Mouse (Mus musculus) heart, embryonic 11.5 days (tissue): ENCODE data around the gene Pde4d. TPM values are rescaled to one million over a fixed set of nuclear protein-coding genes. Genes with fewer than 3 reads are reported as not detected.

Experiments
- ATAC-seq: fragments of 200-750 bp; cut with Nextera tagmentation; replicated peaks from 2 replicates; pipeline ENCODE4 v1.8.0; 2017; ENCODE audit warnings: moderate library complexity; ENCODE audit not compliant: insufficient number of reproducible peaks, low FRiP score, low TSS enrichment
- H3K27ac ChIP-seq: fragments of 300-500 bp; sonication (generic); 2 replicates; pipeline ENCODE4 v1.5.1; 2014; ENCODE audit warnings: mild to moderate bottlenecking, low read depth, low read length
- H3K27me3 ChIP-seq: fragments of 300-500 bp; sonication (generic); 2 replicates; pipeline ENCODE4 v1.6.1; 2014; ENCODE audit warnings: mild to moderate bottlenecking, low read length, mixed read lengths; ENCODE audit not compliant: control insufficient read depth, insufficient read depth
- H3K36me3 ChIP-seq: fragments of 300-500 bp; sonication (generic); 2 replicates; pipeline ENCODE4 v1.6.1; 2014; ENCODE audit warnings: mild to moderate bottlenecking, low read length, moderate library complexity, mixed read lengths; ENCODE audit not compliant: control insufficient read depth, insufficient read depth
- H3K4me1 ChIP-seq: fragments of 300-500 bp; sonication (generic); 2 replicates; pipeline ENCODE4 v1.6.1; 2014; ENCODE audit warnings: low read length; ENCODE audit not compliant: control insufficient read depth, insufficient read depth
- H3K4me2 ChIP-seq: fragments of 300-500 bp; sonication (generic); 2 replicates; pipeline ENCODE4 v1.6.1; 2014; ENCODE audit warnings: mild to moderate bottlenecking, moderate library complexity
- H3K4me3 ChIP-seq: fragments of 300-500 bp; sonication (generic); 2 replicates; pipeline ENCODE4 v1.5.1; 2014; ENCODE audit warnings: low read depth, low read length
- H3K9ac ChIP-seq: fragments of 300-500 bp; sonication (generic); 2 replicates; pipeline ENCODE4 v1.6.1; 2014; ENCODE audit warnings: mild to moderate bottlenecking, low read depth, low read length, moderate library complexity
- H3K9me3 ChIP-seq: fragments of 300-500 bp; sonication (generic); replicated peaks from 2 replicates; pipeline ENCODE4 v1.6.1; 2016; ENCODE audit warnings: low read length; ENCODE audit not compliant: control insufficient read depth
- WGBS: fragments of 180-500 bp; shearing (Covaris S2); extraction: QIAGEN DNeasy Blood & Tissue Kit; methylation state at CpG from one replicate; pipeline ENCODE4 v1.1.7; 2014; ENCODE audit not compliant: insufficient replicate concordance; 5-methylcytosine and 5-hydroxymethylcytosine counted together
- polyA plus RNA-seq: library from polyadenylated mRNA; unstranded; fragments of >200 nt; fragmentation: Nextera tagmentation; extraction: Ambion mirVana; gene quantifications from 2 replicates; pipeline ENCODE4 v1.2.1, GENCODE M21; 2014

Pde4d gene
- polyA plus RNA-seq, 1 experiment from 2014 or later: 27.8 TPM

GRCm38 (mm10) chr13:109548771-109549555, 1099.2 kb downstream of the Pde4d start:
- H3K9ac ChIP-seq: no peak overlapping the region
- no peaks in the 10 kb centered on the region for H3K27me3 ChIP-seq
- 75% methylated on average over 11 of the region's 11 CpGs for WGBS
- no peak overlapping the region for H3K4me3 ChIP-seq
- no peak overlapping the region for H3K4me2 ChIP-seq
- ATAC-seq: no peak
- no peak overlapping the region for H3K27ac ChIP-seq
- H3K4me1 ChIP-seq: no peaks in the 10 kb centered on the region
- no peaks in the 10 kb centered on the region for H3K9me3 ChIP-seq
- no peaks in the 10 kb centered on the region for H3K36me3 ChIP-seq

- Histone ChIP-seq H3K9me3 (no peaks in the 10 kb centered on the region), H3K4me1 (no peaks in the 10 kb centered on the region), H3K27ac (no peak overlapping the region), H3K4me2 (no peak overlapping the region), H3K27me3 (no peaks in the 10 kb centered on the region), H3K9ac (no peak overlapping the region), H3K36me3 (no peaks in the 10 kb centered on the region), H3K4me3 (no peak overlapping the region)
- no peak for ATAC-seq
- WGBS: 59% methylated on average over 3 of the region's 3 CpGs
Observed at GRCm38 (mm10) chr13:109551836-109552235, 1102.1 kb downstream of the Pde4d start.

GRCm38 (mm10) chr13:109555513-109555912, 1105.8 kb downstream of the Pde4d start:
- no peaks in the 10 kb centered on the region for H3K4me1 ChIP-seq
- no peak overlapping the region for H3K27ac ChIP-seq
- no peaks in the 10 kb centered on the region for H3K9me3 ChIP-seq
- no peak overlapping the region for H3K4me3 ChIP-seq
- no peak for ATAC-seq
- WGBS: 75% methylated on average over 5 of the region's 5 CpGs
- H3K4me2 ChIP-seq: no peak overlapping the region
- no peak overlapping the region for H3K9ac ChIP-seq
- no peaks in the 10 kb centered on the region for H3K27me3 ChIP-seq
- H3K36me3 ChIP-seq: no peaks in the 10 kb centered on the region

GRCm38 (mm10) chr13:109556853-109557252, 1107.1 kb downstream of the Pde4d start:
- Histone ChIP-seq H3K27me3 (no peaks in the 10 kb centered on the region), H3K4me2 (no peak overlapping the region), H3K9ac (no peak overlapping the region), H3K9me3 (no peaks in the 10 kb centered on the region), H3K4me1 (no peaks in the 10 kb centered on the region), H3K36me3 (no peaks in the 10 kb centered on the region), H3K4me3 (no peak overlapping the region), H3K27ac (no peak overlapping the region)
- no peak for ATAC-seq
- WGBS: 87% methylated on average over 4 of the region's 4 CpGs

- H3K4me2 ChIP-seq: no peak overlapping the region
- H3K4me1 ChIP-seq: no peaks in the 10 kb centered on the region
- H3K9me3 ChIP-seq: no peaks in the 10 kb centered on the region
- ATAC-seq: no peak
- WGBS: 74% methylated on average over 12 of the region's 12 CpGs
- no peak overlapping the region for H3K4me3 ChIP-seq
- no peak overlapping the region for H3K27ac ChIP-seq
- no peaks in the 10 kb centered on the region for H3K27me3 ChIP-seq
- no peaks in the 10 kb centered on the region for H3K36me3 ChIP-seq
- no peak overlapping the region for H3K9ac ChIP-seq
Observed at GRCm38 (mm10) chr13:109558341-109559257, 1108.9 kb downstream of the Pde4d start.

GRCm38 (mm10) chr13:109560261-109560660, 1110.5 kb downstream of the Pde4d start:
- Histone ChIP-seq H3K9me3 (no peaks in the 10 kb centered on the region), H3K4me3 (no peak overlapping the region), H3K27me3 (no peaks in the 10 kb centered on the region), H3K9ac (no peak overlapping the region), H3K4me2 (no peak overlapping the region), H3K27ac (no peak overlapping the region), H3K36me3 (no peaks in the 10 kb centered on the region), H3K4me1 (no peaks in the 10 kb centered on the region)
- WGBS: 78% methylated on average over 4 of the region's 4 CpGs
- no peak for ATAC-seq

GRCm38 (mm10) chr13:109568638-109569468, 1119.1 kb downstream of the Pde4d start:
- Histone ChIP-seq H3K9me3 (no peaks in the 10 kb centered on the region), H3K4me2 (no peak overlapping the region), H3K27ac (no peak overlapping the region), H3K4me3 (no peak overlapping the region), H3K4me1 (no peaks in the 10 kb centered on the region), H3K36me3 (no peaks in the 10 kb centered on the region), H3K27me3 (no peaks in the 10 kb centered on the region), H3K9ac (no peak overlapping the region)
- 88% methylated on average over 20 of the region's 20 CpGs for WGBS
- ATAC-seq: no peak

GRCm38 (mm10) chr13:109569491-109569890, 1119.7 kb downstream of the Pde4d start:
- Histone ChIP-seq H3K4me3 (no peak overlapping the region), H3K27ac (no peak overlapping the region), H3K9me3 (no peaks in the 10 kb centered on the region), H3K36me3 (no peaks in the 10 kb centered on the region), H3K4me1 (no peaks in the 10 kb centered on the region), H3K27me3 (no peaks in the 10 kb centered on the region), H3K4me2 (no peak overlapping the region), H3K9ac (no peak overlapping the region)
- ATAC-seq: no peak
- WGBS: 69% methylated on average over 5 of the region's 5 CpGs
